Mouse (Mus musculus): ENCODE results near the gene Lrrc75a. TPM values are rescaled to one million over a fixed set of nuclear protein-coding genes. Genes with fewer than 3 reads are reported as not detected.

The Lrrc75a gene
- polyA plus RNA-seq, 1 experiment from 2014 or later, result 3.4 TPM

DNA sequence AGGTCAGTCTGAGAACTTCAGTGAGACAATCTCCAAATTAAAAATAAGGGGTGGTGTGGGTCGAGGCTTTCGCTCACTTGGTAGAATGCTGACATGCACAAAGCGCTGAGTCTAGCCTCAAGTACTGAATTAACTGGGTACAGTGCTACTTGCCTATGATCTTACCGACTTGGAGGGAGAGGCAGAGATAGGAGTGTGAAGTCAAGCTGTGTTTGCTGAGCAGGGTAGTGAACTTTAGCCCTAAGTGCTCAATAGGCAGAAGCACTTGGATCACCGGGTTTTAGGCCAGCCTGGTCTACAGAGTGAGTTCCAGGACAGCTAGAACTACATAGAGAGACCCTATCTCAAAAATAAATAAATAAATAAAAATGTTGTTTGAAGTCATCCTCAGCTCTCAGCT lies 91.1 kb downstream of the Lrrc75a start:
- WGBS (ENCODE audit: insufficient replicate concordance), result 59% methylated on average over 5 of the region's 5 CpGs
- peaks cover 35% of the 10 kb centered on the region for H3K36me3 ChIP-seq
- H3K27ac ChIP-seq, result no peak overlapping the region
- no peak overlapping the region for H3K4me3 ChIP-seq
- H3K4me2 ChIP-seq, result no peak overlapping the region
- ATAC-seq, result no peak
- H3K4me1 ChIP-seq, result peaks cover 32% of the 10 kb centered on the region
- no peaks in the 10 kb centered on the region for H3K9me3 ChIP-seq (replicated peaks)
- no peak overlapping the region for H3K9ac ChIP-seq
- no peaks in the 10 kb centered on the region; the same call in 1 of the 2 replicates for H3K27me3 ChIP-seq (replicated peaks)

DNA sequence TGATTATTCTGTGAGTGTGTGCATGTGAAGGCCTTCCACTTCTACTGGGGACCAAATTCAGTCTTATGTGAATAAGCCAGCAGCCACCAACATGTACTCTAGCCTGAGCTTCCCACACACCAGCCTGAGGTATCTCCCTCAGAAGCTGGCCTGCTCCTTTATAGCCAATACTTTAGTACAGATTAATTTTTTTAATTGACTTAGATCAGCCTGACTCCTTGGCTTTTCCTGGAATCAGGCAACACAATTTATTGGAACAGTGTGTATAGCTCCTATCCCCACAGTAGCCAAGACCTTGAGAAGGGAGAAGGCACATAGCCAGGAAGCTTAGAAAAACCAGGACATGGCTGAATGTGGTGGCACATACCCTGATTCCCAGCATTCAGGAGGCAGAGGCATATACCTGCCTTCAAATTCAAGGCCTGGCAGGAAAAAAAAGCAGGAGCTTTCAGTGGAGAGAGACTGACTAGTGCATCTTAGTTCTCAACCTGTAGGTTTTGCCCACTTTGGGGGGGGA lies 92.4 kb downstream of the Lrrc75a start:
- Histone ChIP-seq H3K36me3 (peaks cover 35% of the 10 kb centered on the region), H3K9ac (no peak overlapping the region), H3K4me2 (no peak overlapping the region), H3K4me1 (peaks cover 32% of the 10 kb centered on the region), H3K27ac (no peak overlapping the region), H3K4me3 (no peak overlapping the region), H3K27me3 (replicated peaks) (no peaks in the 10 kb centered on the region), H3K9me3 (replicated peaks) (no peaks in the 10 kb centered on the region)
- no peak for ATAC-seq

DNA sequence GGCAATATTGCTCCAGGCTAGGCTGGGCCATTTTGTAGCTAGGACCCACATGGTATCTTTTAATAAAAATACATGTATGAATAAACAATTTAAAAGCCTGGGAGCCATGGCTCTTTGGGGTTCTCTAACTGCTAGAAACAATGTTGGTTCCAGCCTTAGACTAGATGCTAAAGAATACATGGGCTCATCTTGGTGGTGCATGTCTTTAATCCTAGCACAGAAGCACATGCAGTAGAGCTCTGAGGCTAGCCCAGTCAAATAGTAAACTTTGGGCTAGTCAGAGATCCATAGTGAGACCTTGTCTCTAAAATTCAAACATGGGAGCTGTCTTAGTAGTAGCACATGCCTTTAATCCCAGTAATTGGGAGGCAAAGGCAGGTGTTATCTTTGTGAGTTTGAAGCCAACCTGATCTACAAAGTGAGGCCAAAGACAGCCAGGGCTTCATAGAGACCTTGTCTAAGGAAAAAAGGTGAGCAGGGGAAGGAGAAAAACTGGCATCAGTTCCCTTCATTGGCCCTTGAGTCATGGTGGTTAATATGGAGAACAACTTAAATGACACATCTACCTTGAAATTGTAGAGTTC lies 93.3 kb downstream of the Lrrc75a start:
- peaks cover 35% of the 10 kb centered on the region for H3K36me3 ChIP-seq
- no peak overlapping the region for H3K9ac ChIP-seq
- no peaks in the 10 kb centered on the region for H3K27me3 ChIP-seq (replicated peaks)
- no peak for ATAC-seq
- H3K4me3 ChIP-seq, result peak overlapping the region; percentile 63; the same call in 1 of the 2 replicates
- H3K27ac ChIP-seq, result 0 out of 2 replicates have a peak overlapping the region, but pooled peaks have one; percentile 38
- H3K4me1 ChIP-seq, result peaks cover 33% of the 10 kb centered on the region
- H3K9me3 ChIP-seq (replicated peaks), result no peaks in the 10 kb centered on the region
- peak overlapping the region; percentile 76 for H3K4me2 ChIP-seq

Other genes with a start within 250 kb of the Lrrc75a start
- 7.9 TPM in 2 replicates for gene Pigl, start 190.1 kb downstream of the Lrrc75a start, polyA plus RNA-seq (2016; fragmentation: Nextera tagmentation; extraction: Ambion mirVana)
- gene Ncor1, start 190.0 kb downstream of the Lrrc75a start, polyA plus RNA-seq (2016; fragmentation: Nextera tagmentation; extraction: Ambion mirVana), result 108 and 112 TPM in 2 replicates
- 30.6 and 32.3 TPM in 2 replicates for gene Cenpv, start 109.3 kb downstream of the Lrrc75a start, polyA plus RNA-seq (2016; fragmentation: Nextera tagmentation; extraction: Ambion mirVana)
- 1,472 and 1,525 TPM in 2 replicates for gene Ubb, start 97.4 kb downstream of the Lrrc75a start, polyA plus RNA-seq (2016; fragmentation: Nextera tagmentation; extraction: Ambion mirVana)
- gene Trpv2, start 74.0 kb downstream of the Lrrc75a start, polyA plus RNA-seq (2016; fragmentation: Nextera tagmentation; extraction: Ambion mirVana), result 8.0 and 9.0 TPM in 2 replicates
- 15.0 and 17.0 TPM in 2 replicates for gene Mmgt2, start 141 bp upstream of the Lrrc75a start, polyA plus RNA-seq (2016; fragmentation: Nextera tagmentation; extraction: Ambion mirVana)
- 1.2 and 1.6 TPM in 2 replicates for gene Zfp287, start 83.4 kb upstream of the Lrrc75a start, polyA plus RNA-seq (2016; fragmentation: Nextera tagmentation; extraction: Ambion mirVana)
- gene Gm10428, start 104.6 kb upstream of the Lrrc75a start, polyA plus RNA-seq (2016; fragmentation: Nextera tagmentation; extraction: Ambion mirVana), result not detected in 2 replicates
- gene Zfp286, start 140.9 kb upstream of the Lrrc75a start, polyA plus RNA-seq (2016; fragmentation: Nextera tagmentation; extraction: Ambion mirVana), result 2.8 and 3.0 TPM in 2 replicates
- 1.5 and 1.8 TPM in 2 replicates for gene Trim16, start 171.7 kb upstream of the Lrrc75a start, polyA plus RNA-seq (2016; fragmentation: Nextera tagmentation; extraction: Ambion mirVana)
- 0.17 and 0.28 TPM in 2 replicates for gene Fbxw10, start 198.5 kb upstream of the Lrrc75a start, polyA plus RNA-seq (2016; fragmentation: Nextera tagmentation; extraction: Ambion mirVana)
- 32.2 and 35.0 TPM in 2 replicates for gene Tvp23b, start 230.9 kb upstream of the Lrrc75a start, polyA plus RNA-seq (2016; fragmentation: Nextera tagmentation; extraction: Ambion mirVana)